Mouse (Mus musculus) C2C12 (cell line): ENCODE measurements around the gene Nrxn3.

ENCODE experiments used
- CTCF ChIP-seq: IDR thresholded peaks from one replicate; pipeline ENCODE4 v1.5.1; 2011; ENCODE audit not compliant: control insufficient read depth, insufficient read depth, insufficient read length
- MYOD1 ChIP-seq: IDR thresholded peaks from one replicate; pipeline ENCODE4 v1.6.1; 2011; ENCODE audit warnings: low read depth; ENCODE audit not compliant: control insufficient read depth, insufficient read length

GRCm38 (mm10) chr12:89641460-89641859 lies 918.8 kb downstream of the Nrxn3 start:
- TF ChIP-seq CTCF (no peak), MYOD1 (no peak)
